Mouse (Mus musculus) thymus, postnatal 4 days (tissue): Measurements from ENCODE around the gene Crybg2.

Experiments
- DNase-seq: peaks from one replicate; pipeline ENCODE4 v3.0.0; 2021

Crybg2 gene

DNA sequence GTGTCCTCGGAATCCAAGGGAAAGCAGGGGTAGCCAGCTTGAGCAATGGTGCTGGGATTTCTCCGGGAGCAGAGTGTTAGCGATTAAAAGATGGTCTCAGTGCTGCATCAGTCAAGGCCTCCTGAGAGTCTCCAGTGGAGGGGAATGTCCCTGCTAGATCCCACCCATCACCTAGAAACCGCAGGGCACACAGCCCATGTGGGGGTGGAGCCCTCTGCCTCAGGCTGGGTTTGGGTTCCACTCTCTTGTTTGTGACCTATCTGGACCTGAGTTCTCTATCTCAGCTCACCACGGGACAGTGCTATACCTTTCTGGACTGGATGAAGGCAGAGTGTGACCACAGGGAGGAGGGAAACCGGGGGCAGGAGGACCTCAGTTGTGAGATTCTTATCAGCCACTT, 1.7 kb upstream of the Crybg2 start:
- no peak for DNase-seq

DNA sequence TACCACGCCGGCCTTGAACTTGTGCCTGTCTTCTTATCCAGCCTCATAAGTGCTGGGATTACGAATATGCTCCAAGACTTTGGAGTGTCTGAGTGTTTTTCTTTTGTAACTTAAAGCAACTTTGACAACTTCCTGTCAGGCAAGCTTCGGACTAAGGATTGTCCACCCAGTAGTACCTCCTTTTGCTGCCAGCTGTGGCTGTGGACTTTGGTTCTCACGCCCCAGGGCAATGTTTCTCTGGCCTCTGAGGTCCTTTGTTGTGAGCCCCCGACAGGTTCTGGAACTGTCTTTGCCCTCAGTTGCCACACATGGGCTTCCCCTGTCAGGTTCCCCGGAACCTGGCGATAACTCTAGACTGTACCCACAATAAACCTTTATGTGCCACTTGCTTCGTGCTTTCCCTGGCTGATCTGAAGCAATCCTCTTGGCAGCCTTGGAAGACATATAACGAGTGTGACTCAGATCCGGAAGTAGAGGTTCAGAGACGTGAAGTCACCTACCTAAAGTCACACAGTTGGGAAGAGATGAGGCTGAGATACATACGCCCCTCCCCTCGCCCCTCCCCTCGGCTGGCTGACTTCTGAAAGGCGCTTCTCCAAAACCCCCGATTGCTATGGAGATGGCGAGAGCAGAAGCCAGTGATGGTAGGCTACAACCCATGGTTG, 683 bp downstream of the Crybg2 start:
- peak; percentile 83 for DNase-seq

DNA sequence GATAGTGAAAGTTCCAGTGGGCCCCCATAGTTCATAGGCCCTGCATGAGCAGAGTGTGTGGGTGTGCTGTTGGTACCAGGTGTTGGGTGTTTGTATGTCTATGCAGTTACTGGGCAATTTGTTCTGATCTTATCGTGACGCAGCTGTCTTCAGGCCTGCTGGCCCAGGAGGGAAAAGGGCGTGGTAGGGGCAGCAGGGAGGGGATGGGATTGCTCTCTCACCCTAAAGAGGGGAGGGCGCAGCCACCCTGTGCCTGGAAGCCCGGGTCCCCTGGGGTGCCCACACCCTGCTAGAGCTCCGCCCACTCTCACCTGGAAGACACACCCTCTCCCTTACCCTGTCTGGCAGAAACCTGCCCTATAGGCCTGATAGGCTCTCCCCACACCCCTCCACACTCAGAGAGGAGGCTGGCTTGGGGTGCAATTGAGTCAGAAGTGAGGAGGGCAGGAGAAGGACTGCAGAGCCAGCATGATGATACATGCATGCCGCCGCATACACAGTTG, 1.4 kb downstream of the Crybg2 start:
- peak; percentile 65 for DNase-seq

DNA sequence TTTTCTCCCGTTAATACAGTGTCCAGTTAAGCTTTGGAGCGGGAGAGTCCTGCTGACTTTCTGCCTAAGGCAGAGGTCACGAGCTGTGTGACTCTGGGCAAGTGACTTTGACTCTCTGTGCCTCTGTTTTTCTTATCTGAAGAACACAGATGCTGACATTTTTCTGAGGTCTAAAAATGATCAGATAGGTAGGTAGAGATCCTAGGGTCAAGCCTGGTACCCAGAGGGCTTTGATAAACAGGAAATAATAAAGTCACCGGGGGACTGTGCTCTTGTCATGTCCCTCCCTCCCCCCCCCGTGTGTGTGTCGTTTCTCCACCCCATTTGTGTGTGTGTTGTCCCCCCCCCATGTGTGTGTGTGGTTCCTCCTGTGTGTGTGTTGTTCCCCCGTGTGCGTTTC, 1.9 kb downstream of the Crybg2 start:
- no peak for DNase-seq

DNA sequence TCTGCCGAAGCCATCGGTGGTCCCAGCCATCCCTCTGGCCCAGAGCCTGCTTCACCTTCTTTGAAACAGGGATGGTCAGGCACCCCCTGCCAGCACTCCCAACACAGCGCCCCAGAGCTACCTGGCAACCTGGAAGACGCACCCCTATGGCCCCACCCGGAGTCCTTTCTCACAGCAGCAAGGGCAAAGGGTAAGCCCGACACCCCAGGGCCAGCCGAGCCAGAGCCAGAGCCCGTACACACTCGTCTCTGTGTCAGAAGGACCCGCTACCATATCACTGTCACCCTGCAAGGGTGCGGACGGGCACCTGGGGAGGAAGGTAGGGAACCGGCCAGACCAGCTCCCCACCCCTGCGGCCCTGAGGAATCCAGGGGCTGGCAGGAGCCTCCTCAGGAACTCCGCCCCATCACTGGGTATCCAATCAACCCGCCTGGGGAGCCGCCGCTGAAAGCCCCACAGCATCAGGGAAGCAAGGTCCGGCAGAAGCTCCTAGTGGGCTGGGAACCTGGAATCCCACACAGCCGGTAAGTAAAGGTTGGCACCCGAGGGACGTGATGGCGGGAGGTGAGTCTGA, 4.9 kb downstream of the Crybg2 start:
- no peak for DNase-seq

DNA sequence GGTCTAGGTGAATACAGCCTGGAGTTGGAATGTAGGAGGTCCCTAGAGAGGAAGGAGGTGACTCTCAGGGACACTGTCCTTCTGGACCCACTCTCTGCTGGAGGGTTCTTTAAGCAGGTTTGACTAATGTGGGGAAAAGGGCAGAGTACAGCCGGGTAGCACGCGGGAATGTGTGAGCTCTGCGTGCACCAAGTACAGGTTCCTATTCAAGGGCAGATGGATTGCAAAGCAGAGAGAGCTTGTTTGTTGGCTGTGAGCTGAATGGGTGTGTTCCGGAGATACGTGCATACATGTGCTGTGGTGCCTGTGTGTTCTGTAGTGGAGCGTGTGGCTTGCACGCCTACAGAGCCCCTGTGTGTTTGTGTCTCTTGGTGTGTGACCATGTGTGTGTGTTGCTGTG, 6.8 kb downstream of the Crybg2 start:
- DNase-seq: no peak

DNA sequence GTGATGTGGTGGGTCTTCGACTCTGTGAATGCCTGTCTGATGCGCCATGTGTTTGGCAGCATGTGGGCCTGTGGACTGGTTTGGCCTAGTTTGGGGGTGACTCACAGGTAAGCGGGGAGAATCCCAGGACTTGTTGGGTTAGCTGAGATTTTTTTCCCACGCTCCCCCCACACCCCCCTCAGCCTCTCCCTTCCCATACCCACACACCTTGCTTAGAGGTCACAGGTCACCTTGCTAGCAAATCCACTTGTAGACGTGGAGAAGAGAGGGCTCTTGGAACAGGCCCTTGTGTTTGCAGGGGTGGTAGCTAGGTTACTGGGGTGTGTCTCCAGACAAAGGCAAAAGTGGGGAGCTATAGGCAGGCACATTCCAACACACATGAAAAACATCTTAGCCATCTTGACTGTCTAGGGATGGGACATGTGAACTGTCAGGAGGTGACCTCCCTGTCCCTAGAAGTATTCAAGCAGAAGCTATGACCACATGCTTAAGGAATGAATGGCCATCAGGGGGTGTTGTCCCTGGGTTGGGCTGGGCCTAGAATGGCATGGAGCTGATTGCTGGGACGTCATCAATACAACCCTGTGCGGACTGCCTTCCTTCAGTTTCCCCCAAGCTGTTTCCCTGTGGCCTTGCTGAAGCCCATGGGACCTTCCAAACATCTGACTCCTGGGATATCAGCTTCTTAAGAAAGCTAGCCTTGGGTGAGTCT, 7.4 kb downstream of the Crybg2 start:
- DNase-seq: no peak

DNA sequence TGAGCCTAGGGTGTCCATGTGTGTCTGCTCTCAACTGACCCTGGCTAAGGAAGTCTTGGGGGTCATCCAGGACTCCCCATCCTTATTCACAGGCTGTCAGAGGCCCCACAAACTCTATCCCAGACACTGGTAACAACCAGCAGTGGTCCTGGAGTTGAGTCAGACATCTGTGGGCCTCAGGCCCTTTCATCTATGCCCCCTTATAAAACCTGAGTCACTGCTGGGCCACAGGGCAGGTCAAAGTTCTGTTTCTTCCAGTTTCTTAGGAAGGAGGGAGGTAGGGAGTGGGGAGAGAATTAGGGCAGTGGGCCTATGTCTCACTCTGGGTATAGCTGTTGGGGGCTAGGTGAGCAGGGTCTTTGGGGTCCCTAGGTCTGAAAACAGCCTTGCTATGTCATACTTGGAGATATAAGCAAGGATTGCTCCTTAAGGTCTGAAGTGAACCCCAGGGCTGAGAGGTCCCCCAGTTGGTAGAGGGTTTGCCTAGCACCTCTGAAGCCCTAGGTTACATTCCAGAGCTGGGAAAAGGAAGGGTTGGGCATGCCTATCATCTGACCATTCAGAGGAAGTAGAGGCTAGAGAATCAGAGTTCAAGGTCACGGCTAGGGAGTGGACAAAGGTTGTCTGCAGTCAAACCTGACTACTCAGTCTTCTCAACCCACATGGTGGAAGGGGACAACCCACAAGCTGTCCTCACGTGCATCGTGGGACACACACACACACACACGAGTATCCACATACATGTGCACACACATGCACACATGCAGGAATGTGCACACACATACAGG, 8.4 kb downstream of the Crybg2 start:
- DNase-seq: no peak

DNA sequence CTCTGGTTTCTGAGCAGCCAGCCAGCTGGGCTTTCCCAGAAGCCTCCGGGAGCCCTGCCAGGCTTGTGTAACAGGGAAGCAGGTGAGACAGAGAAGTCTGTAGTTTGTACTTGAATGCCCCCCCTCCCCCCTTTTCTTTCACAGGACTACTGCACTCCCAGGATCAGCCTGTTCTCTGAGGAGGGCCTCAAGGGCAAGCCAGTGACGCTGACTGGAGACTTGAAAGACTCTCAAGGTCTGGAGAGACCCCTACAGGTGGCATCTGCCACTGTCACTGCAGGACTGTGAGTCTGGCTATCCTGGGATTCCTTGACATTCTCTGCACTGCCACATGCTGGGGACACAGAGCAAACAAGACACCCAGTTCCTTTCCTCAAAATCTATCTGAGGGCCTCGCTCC, 18.1 kb downstream of the Crybg2 start:
- peak; percentile 76 for DNase-seq

DNA sequence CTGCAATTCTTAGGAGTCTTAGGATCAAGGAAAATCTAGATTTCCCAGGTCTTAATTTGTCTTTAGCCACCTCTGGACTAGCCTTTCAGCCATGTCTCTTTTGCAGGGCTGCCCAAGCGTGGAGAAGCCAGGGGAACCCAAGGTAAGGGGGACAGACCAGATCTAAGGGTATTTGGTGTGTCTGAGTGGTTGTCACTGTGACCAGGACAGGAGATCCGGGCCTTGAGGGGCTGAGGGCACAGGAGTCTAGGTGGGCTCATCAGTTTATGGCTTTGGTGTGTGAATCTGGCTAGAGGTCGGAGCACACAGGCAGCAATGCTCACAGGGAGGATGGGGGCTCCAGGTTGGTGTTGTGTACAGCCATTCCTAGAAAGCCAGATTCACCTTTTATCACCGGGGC, 20.1 kb downstream of the Crybg2 start:
- DNase-seq: no peak

DNA sequence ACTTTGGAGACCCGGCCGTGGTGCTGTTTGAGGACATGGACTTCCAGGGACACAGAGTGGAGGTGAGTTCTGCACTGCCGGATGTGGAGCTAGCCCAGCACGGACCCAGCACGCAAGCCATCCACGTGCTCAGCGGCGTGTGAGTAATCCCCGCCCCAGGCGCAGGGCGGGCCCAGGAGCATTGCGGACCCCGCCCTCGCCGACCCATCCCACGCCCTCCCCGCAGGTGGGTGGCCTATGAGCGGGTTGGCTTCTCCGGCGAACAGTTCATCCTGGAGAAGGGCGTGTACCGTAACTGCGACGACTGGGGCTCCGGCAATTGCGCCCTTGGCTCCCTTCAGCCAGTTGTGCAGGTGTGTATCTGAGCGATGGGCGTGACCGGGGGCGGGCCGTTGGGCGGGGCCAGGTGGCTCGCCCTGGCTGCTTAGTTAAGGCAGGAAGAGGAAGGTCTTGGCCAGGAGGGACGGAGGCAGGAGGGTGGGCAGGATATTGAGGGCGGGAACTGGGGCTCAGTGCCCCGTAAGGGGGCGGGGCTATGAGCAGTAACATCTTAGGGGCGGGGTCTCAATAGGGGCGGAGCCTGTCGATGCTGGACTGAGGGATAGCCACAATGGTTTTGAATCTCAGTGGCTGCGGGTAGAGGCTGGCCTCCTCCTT, 21.2 kb downstream of the Crybg2 start:
- peak; percentile 88 for DNase-seq

DNA sequence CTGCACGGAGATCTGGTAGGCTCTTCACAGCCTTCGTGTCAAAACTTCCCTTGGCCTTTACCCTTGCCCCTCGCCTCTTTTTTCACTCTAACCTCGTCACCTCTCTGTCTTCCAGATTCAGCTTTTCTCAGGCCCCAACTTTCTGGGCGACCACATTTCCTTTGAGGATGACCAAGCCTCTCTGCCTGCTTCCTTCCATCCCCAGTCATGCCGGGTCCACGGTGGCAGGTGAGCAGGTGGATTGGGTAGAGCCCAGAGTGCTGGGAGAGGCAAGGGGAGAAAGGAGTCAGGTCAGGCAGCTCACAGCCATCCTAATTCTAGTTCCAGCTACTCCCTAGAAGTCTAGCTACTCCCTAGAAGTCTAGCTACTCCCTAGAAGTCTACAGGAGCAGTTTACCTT, 21.8 kb downstream of the Crybg2 start:
- no peak for DNase-seq

DNA sequence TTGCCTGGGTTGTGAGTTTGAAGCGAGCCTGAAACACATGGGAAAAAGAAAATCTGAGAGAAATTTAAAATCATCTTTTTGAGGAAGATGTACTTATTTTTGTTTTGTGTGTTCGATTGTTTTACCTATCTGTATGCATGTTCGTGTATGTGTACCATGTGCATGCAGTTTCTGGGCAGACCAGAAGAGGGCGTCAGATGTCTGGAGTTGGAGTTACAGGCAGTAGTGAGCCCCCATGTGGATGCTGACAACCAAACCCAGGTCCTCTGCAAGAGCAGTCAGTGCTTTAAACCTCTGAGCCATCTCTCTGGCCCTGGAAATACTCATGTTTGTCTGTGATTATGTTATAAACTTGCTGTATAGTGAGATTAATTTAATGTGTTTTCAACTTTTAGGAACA, 24.4 kb downstream of the Crybg2 start:
- no peak for DNase-seq

DNA sequence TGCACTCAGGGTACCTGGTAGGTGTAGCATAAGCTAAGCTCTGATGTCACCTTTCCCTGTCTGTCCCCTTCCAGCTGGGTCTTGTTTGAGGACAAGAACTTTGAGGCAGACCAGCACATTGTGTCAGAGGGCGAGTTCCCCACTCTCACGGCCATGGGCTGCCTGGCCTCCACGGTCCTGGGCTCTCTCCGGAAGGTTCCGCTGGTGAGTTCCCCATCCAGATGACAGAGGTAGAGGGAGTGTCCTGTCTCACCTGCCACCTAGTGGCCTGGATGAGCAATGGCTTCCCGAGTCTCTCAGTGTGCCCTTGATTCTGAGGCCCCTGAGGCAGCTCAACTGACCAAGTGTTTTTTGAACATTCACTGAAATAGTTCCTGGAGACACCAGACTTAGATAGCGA, 26.8 kb downstream of the Crybg2 start:
- DNase-seq: peak; percentile 59

DNA sequence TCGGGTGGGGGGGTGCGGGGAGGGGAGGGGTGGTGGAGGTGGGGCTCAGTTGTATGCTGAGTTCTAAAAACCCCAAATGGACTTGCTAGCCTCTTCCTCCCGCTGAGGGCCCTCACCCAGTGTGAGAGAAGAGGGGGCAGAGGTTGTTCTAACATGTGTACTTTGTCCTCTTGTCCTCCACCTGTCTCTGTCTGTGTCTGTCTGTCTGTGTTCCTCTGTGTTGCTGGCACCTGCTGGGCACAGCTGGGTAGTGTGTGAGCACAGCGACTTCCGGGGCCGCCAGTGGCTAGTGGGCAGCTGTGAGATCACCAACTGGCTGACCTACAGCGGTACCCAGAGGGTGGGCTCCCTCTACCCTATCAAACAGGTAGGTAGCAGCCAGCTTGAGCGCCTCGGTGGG, 28.4 kb downstream of the Crybg2 start:
- DNase-seq: no peak

DNA sequence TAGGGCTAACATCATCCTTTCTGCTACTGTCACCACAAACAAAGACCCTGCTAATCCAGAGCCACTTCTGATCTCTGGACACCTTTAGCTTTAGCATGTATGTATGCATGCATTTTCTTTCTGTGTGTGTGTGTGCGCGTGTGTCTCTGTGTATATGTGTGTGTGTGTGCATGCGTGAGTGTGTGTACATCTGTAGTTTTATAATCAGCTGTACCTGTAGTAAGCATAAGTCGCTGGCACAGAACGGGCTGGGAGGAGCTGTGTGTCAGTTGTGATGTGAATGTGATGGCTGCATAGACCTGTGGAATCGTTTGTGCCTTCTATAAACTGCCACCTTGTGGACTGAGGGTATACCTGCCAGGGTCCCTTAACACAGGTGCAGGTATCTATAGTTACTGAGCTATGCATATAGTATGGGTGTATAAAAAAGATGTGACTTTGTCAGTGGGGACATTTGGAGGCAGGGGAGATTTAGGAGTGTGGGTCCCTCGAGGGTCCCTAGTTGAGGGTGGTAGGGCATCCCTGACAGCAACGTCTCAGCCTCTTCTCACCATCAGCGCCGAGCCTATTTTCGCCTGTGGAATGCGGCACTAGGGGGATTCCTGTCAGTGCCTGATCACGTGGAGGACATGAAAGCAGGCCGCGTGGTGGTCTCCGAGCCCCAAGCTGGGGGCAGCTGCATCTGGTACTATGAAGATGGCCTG, 30.1 kb downstream of the Crybg2 start:
- no peak for DNase-seq

DNA sequence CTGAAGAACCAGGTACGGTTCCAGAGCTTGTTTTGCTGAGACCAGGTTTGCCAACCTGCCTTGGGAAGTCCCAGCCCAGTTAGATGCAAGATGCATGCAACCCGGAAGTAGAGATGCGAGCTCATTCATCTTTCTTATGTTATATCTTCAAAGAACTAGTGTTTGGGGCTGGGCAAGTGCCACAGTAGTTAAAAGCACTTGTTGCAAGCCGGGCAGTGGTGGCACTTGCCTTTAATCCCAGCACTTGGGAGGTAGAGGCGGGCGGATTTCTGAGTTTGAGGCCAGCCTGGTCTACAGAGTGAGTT, 30.6 kb downstream of the Crybg2 start:
- DNase-seq: no peak

DNA sequence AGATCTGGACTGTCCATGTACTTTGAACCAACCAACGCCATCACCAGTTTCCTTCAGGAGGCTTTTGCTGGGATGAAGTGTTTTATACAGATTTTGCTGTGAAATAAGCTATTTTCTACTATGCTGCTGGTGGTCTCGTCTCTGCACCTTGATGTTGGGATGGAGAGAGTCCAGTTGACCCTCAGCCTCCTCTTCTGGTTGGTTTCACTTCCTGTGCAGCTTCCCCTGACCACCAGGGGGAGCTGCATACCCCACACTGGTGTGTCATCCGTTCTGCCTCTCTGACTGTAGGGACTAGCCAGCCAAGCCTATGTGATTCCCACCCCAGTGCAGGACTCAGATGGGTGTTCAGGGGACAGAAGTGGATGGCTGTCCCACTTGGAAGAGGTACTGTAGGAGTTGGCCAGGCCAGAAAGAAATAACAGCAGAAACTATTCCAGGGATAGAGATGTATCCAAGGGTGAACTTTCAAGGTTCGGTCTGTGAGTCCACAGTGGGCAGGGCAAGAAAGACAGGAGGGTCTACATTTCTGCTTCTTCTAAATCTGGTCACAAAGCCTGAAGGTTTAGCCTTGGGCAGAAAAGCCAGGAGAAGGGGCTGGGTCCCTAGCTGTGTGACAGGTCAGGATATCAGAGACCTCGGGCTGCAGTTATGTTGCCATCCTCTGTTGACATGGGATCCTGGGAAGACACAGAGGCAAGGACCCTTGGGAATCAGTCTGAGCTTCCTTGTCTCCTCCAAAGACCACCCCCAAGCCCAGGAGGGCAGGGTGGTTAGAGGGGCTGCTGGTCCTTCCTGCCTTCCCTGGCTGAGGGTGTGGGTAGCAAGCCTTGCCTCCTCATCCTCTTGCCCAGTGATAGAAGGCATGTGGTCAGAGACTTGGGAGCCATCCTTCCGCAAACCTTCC, 32.0 kb downstream of the Crybg2 start:
- DNase-seq: peak; percentile 90

DNA sequence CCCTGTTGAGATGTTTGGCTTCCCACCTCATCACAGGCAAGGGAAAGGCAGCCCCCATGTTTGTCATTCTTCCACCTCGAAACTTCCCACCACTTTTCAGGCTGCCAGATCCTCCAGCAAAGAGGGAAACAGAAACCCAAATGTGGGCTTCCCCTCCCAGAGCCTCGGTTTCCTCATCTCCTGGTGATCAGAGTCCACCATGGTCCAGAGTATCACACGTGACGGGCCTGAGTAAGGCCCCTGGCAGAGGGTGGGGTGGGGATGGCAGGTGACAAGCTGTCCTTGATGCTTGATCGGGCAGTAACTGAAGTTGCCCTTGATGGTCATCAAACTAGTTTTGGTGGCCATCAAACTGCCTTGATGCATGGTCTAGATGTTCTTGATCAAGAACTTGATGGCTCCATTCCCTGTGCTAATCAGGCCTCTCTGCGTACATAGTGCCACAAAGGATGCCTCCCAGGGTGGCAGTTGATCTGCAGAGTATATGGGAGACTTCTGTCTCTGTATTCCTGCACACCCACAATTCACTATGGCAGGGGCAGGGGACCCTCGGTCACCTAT, 33.5 kb downstream of the Crybg2 start:
- DNase-seq: no peak

DNA sequence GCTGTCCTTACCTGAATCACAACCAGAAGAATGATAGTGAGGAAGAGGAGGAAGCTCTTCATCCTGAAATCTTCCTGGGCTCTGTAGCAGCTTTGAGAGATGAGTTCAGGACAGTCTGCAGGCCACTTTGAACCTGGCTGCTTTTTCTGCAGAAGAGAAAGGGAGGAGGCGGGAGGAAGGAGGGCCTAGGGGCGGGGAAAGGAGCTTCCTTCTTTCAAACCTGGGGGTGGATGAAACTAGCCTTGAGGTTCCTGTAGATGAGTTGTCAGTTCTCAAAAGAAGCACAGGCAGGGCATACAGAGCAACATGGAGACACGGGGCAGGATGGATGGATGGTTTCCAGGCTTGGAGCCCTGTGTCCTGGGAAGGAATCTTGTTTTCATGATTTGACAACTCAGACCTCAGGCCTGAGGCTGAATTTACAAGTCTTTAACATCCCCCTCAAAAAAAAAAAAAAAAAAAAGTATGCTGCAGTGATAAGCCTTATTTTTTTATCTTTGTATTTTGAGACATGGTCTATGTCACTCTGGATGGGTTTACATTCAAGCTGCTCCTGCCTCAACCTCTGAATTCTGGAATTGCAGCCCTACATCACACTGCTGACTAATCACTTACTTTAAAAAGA, 34.4 kb downstream of the Crybg2 start, which contains the start of gene Cd52:
Gene Cd52, minus strand, starts transcription at position 160 of the 625 bp plus-strand sequence.
- peak; percentile 79 for DNase-seq
